Mouse (Mus musculus): ENCODE measurements around the gene Ralgps1. TPM values are rescaled to one million over a fixed set of nuclear protein-coding genes. Genes with fewer than 3 reads are reported as not detected.

Ralgps1 gene
- polyA plus RNA-seq (2015; fragmentation: Nextera tagmentation; extraction: Ambion mirVana): 47.6 and 53.1 TPM in 2 replicates

DNA sequence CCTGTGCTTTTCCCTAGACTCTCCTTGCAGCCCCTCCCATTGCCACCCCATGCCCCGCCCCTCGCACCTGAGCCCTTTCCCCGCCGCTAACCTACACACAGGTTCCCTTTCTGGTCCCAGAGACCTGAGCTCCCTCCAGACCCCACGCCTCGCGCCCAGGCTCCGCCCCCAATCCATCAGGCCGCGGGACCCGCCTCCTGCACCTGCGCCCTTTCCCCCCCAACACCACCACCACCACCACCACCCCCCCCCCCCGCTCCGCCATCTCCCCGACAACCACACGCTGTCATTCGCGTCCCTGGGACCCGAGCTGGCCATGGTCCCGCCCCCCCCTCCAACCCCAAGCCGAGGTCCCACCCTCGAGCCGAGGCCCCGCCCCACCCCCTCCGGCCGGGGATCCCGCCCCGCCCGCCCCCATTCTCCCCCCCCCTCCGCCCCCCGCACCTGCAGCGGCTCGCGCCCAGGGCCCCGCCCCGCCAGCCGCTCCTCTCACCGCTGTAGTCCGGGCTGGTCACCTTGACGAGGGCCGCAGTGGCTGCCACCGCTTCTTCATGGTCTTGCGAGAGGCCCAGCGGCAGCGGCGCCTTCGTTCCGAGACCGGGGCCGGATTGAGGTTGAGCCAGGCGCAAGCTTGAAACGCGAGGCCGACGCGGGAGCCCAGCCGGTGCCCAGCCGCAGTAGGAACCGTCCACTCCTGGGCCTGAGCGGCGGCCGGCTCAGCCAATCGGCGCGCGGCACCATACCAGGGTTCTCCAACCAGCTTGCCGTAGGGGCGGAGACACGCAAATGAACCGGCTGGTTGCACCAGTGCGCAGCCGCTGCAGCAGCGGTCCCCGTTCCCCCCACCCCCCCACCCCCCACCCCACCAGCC is at the start of gene Ralgps1:
Gene Ralgps1, minus strand, starts transcription at position 710 of the 871 bp plus-strand sequence.
- peak; percentile 99 for ATAC-seq (replicated peaks)
- H3K9ac ChIP-seq: peak within 1 kb of the TSS; percentile 62
- H3K4me3 ChIP-seq: peak within 1 kb of the TSS; percentile 52
- no peaks in the 10 kb centered on the region for H3K9me3 ChIP-seq
- H3K27ac ChIP-seq: peak within 1 kb of the TSS; percentile 97
- no peaks in the 10 kb centered on the region for H3K27me3 ChIP-seq (replicated peaks)
- no peaks in the 10 kb centered on the region for H3K36me3 ChIP-seq (replicated peaks)
- WGBS: 0% methylated on average over 49 of the region's 74 CpGs
- peak within 1 kb of the TSS; percentile 73 for H3K4me2 ChIP-seq
- H3K4me1 ChIP-seq: peaks cover 27% of the 10 kb centered on the region

DNA sequence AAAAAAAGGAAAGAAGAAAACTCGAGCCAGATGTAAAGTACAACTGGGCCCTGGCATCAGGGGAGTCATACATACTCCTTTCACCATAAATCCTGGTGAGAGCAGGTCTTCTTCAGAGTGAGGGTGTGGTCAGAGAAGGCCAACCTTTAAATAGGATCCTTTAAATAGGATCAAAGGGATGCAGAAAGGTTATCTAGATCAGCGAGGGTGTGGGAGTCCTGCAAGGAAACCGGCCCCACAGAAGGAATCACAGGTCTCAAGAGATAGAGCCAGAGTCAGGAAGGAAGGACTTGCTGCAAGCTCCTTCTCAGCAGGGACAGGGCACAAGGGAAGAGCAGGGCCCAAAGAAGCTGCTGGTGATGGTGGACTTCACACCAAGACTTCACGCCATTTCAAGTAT is 46.2 kb upstream of the Ralgps1 start:
- no peak for ATAC-seq (replicated peaks)
- H3K27ac ChIP-seq: no peak overlapping the region
- 84% methylated on average over 4 of the region's 4 CpGs for WGBS
- no peak overlapping the region for H3K4me3 ChIP-seq
- no peaks in the 10 kb centered on the region for H3K27me3 ChIP-seq (replicated peaks)
- no peak overlapping the region for H3K4me2 ChIP-seq
- no peaks in the 10 kb centered on the region for H3K36me3 ChIP-seq (replicated peaks)
- no peak overlapping the region for H3K9ac ChIP-seq
- no peaks in the 10 kb centered on the region for H3K4me1 ChIP-seq
- no peaks in the 10 kb centered on the region for H3K9me3 ChIP-seq

DNA sequence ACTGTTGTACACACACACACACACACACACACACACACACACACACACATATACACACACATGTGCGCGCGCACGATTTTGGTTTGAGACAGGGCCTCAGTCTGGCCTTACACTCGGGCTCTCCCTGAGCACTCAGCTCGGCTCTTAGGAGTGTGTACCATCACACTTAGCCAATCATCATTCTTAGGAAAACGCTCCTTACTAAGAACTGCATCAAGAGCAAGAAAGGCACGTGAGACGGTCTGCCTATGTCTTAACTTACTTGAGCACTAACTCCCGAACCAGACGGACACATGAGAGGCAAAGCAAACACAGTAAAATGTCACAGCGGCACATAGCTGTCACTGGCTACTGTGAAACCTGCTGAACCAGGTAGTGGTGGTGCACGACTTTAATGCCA is 42.7 kb upstream of the Ralgps1 start:
- no peak overlapping the region for H3K4me3 ChIP-seq
- 92% methylated on average over 13 of the region's 13 CpGs for WGBS

DNA sequence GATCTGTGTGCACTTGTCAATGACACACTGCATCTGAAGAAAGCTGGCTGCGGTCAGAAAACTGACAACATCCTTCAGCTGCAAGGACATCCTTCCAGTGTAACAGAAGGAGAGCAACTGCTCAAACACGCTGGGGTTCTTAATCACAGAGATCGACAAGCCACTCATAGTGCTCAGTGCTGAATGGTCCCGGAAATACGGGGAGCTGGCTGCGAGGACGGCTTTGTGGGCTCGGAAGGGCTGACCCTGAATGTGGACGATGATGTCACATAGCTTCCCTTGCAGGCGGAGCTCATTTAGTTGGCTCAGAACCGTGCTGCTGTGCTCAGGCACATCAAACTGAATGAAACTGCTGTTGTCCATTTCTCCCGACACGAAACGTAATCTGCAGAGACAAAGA is 40.8 kb upstream of the Ralgps1 start:
- Histone ChIP-seq H3K27me3 (replicated peaks) (no peaks in the 10 kb centered on the region), H3K9ac (no peak overlapping the region), H3K36me3 (replicated peaks) (peaks cover 7% of the 10 kb centered on the region), H3K4me2 (no peak overlapping the region), H3K4me1 (no peaks in the 10 kb centered on the region), H3K27ac (no peak overlapping the region), H3K9me3 (no peaks in the 10 kb centered on the region), H3K4me3 (no peak overlapping the region)
- 83% methylated on average over 14 of the region's 14 CpGs for WGBS
- no peak for ATAC-seq (replicated peaks)

More for the DNA sequence above, 42.7 kb upstream of the Ralgps1 start:
- ATAC-seq (replicated peaks): no peak
- Histone ChIP-seq H3K9me3 (no peaks in the 10 kb centered on the region), H3K27me3 (replicated peaks) (no peaks in the 10 kb centered on the region), H3K36me3 (replicated peaks) (peaks cover 7% of the 10 kb centered on the region), H3K27ac (no peak overlapping the region), H3K4me2 (no peak overlapping the region), H3K4me1 (no peaks in the 10 kb centered on the region), H3K9ac (no peak overlapping the region)

DNA sequence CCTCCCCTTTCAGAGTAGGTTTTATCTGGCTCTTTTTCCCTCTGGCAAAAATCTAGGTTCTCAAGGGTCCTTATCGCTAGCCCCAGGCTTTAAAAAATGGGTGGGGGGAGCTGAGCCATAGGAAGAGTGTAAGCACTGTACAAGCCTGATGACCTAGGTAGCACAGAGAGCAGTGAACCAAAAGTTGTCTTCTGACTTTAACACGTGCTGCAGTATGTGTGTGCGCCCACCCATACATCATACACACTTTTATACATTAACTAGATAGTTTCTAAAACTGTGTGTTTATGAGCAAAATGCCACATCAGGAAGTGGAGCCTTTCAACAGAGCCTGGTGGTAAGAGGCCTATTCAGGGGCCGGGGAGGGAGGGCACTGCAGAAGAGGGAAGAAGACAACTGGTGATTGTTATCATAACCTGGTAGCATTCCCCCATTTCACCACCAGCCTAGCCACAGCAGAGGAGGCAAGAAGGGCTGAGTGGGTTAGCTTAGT is 32.3 kb upstream of the Ralgps1 start:
- no peak overlapping the region for H3K9ac ChIP-seq
- no peaks in the 10 kb centered on the region for H3K36me3 ChIP-seq (replicated peaks)
- H3K4me1 ChIP-seq: no peaks in the 10 kb centered on the region
- no peak overlapping the region for H3K4me2 ChIP-seq
- H3K4me3 ChIP-seq: no peak overlapping the region
- 90% methylated on average over 4 of the region's 4 CpGs for WGBS
- H3K27ac ChIP-seq: no peak overlapping the region
- no peaks in the 10 kb centered on the region for H3K27me3 ChIP-seq (replicated peaks)
- no peaks in the 10 kb centered on the region for H3K9me3 ChIP-seq
- no peak for ATAC-seq (replicated peaks)

DNA sequence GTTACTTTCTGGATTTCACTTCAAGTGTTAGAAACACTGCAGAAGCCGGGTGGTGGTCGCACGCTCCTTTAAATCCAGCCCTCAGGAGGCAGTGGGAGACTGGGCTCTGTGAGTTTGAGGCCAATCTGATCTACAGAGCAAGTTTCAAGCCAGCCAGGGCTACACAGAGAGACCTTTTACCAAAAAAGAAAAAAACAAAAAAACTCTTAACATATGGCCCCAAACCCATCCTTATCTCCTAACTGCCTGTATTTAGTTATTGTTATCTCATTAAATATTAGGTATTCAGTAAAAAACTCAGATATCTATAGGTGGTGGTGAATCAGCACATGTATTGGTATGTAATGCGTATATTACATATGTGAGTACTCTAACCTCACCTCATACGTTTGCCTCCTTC is 31.4 kb upstream of the Ralgps1 start:
- WGBS: 66% methylated on average over 5 of the region's 5 CpGs
- Histone ChIP-seq H3K4me1 (no peaks in the 10 kb centered on the region), H3K27ac (no peak overlapping the region), H3K4me2 (no peak overlapping the region), H3K4me3 (no peak overlapping the region), H3K27me3 (replicated peaks) (no peaks in the 10 kb centered on the region), H3K9me3 (no peaks in the 10 kb centered on the region), H3K36me3 (replicated peaks) (no peaks in the 10 kb centered on the region), H3K9ac (no peak overlapping the region)
- no peak for ATAC-seq (replicated peaks)

DNA sequence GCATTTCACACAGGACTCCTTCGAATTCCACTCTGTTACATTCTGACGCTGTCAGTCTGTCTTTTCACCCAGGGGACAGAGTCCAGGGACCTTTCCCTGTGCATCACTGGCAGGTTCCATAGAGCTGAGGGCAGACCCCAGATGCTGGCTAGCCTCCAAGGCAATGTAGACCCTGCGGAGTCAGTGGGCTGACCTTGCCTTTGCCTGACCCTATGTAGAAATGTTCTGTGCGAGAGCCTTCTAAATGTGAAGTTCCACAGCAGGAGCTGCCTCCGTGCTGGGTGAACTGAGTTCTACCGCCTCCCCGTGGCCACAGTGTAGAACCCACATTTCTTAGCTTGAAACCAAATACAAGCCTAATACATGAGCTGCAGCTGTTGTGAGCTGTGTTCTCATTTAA is 30.9 kb upstream of the Ralgps1 start:
- no peaks in the 10 kb centered on the region for H3K9me3 ChIP-seq
- 29% methylated on average over 7 of the region's 7 CpGs for whole genome bisulfite sequencing
- no peaks in the 10 kb centered on the region for H3K36me3 ChIP-seq (replicated peaks)
- H3K4me3 ChIP-seq: no peak overlapping the region
- no peak overlapping the region for H3K9ac ChIP-seq
- H3K27ac ChIP-seq: no peak overlapping the region
- H3K27me3 ChIP-seq (replicated peaks): no peaks in the 10 kb centered on the region
- no peak for ATAC-seq (replicated peaks)
- H3K4me1 ChIP-seq: no peaks in the 10 kb centered on the region
- H3K4me2 ChIP-seq: no peak overlapping the region

DNA sequence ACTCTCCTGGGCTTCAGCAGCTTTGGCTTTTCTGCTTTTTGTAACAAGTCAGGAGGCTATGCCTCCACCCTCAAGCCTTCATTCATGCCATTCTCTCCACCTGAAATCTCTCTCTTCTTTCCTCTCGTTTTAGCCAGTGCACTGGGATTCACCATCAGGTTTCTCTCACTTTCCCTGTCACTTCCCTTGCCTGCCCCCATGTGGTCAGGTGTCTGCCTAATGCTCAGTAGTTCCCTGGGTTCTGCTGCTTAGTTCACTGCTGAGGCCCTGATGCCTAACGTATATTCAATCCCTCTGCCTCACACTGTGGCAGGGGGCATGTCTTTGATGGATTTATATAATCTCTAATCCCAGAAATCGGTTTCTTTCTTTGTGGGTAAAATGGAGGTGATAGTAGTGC is 29.9 kb upstream of the Ralgps1 start:
- ATAC-seq (replicated peaks): no peak
- Histone ChIP-seq H3K27ac (no peak overlapping the region), H3K4me1 (no peaks in the 10 kb centered on the region), H3K9ac (no peak overlapping the region), H3K27me3 (replicated peaks) (no peaks in the 10 kb centered on the region), H3K36me3 (replicated peaks) (no peaks in the 10 kb centered on the region), H3K4me3 (no peak overlapping the region), H3K9me3 (no peaks in the 10 kb centered on the region), H3K4me2 (no peak overlapping the region)
- 21% methylated on average over 3 of the region's 3 CpGs for WGBS

DNA sequence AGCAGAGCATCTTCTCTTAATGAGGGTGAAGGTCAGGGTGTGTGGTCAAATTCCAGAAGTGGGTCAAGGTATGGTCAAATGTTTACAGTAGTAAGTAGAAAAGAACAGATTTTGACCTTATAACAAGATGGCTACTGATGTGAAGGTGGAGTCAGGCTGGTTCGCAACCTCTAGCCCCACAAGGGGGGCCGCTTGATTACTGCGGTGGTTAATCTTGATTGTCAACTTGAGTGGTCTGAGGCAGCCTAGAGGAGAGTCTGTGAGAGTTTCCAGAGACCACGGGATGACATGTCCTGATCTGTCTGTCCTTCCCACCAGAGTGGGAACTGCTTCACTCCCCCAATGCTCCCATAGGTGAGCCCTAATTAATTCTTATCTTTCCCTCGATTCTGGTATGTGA is 29.3 kb upstream of the Ralgps1 start:
- 87% methylated on average over 5 of the region's 5 CpGs for WGBS
- no peak for ATAC-seq (replicated peaks)

DNA sequence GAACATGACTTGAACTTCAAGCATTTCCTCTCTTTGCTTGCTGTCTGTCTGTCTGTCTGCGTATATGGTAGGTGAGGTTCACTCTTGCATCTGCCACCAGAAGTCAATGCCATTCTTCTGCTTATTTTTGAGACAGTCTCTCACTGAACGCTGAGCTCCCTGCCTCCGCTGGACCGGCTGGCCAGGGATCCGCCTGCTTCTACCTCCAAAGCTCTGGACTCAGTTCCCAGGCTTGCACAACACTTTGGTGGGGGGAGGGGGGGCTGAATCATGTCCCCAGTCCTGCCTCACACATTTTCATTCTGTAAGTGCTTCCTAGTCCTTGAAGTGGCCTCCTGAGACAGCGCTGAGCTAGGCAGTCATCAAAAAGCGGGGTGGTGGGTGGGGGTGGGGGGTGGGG is 27.8 kb upstream of the Ralgps1 start:
- Histone ChIP-seq H3K4me3 (no peak overlapping the region), H3K27me3 (replicated peaks) (no peaks in the 10 kb centered on the region), H3K4me1 (no peaks in the 10 kb centered on the region), H3K9me3 (no peaks in the 10 kb centered on the region), H3K4me2 (no peak overlapping the region), H3K36me3 (replicated peaks) (no peaks in the 10 kb centered on the region), H3K9ac (no peak overlapping the region), H3K27ac (no peak overlapping the region)
- ATAC-seq (replicated peaks): no peak
- WGBS: 83% methylated on average over 7 of the region's 7 CpGs

More for the DNA sequence above, 29.3 kb upstream of the Ralgps1 start:
- no peak overlapping the region for H3K27ac ChIP-seq
- H3K4me2 ChIP-seq: no peak overlapping the region
- H3K36me3 ChIP-seq (replicated peaks): no peaks in the 10 kb centered on the region
- no peaks in the 10 kb centered on the region for H3K9me3 ChIP-seq
- H3K27me3 ChIP-seq (replicated peaks): no peaks in the 10 kb centered on the region
- no peak overlapping the region for H3K4me3 ChIP-seq
- H3K9ac ChIP-seq: no peak overlapping the region
- H3K4me1 ChIP-seq: no peaks in the 10 kb centered on the region

DNA sequence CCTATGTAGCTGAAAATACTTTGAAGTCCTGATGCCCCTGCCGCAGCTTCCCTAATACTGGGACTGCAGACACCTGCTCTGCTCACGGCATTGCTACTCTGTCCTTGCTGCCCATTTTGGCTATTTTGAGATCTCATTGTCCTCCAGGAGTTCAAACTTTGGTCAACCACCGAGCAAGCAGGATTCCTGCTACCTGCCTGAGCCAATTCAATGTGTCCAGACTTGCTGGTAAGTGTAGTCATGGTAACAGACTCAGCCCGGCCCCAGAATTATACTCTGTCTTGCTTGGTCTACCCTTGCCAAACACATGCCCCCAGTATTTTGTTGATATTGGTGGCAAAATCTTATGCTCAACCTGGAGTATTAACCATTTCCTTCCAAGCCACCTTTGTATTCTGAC is 25.8 kb upstream of the Ralgps1 start:
- H3K27ac ChIP-seq: no peak overlapping the region
- no peaks in the 10 kb centered on the region for H3K36me3 ChIP-seq (replicated peaks)
- H3K4me1 ChIP-seq: no peaks in the 10 kb centered on the region
- H3K9me3 ChIP-seq: no peaks in the 10 kb centered on the region
- no peak overlapping the region for H3K9ac ChIP-seq
- H3K27me3 ChIP-seq (replicated peaks): no peaks in the 10 kb centered on the region
- ATAC-seq (replicated peaks): no peak
- no peak overlapping the region for H3K4me3 ChIP-seq
- WGBS: 79% methylated on average over 4 of the region's 4 CpGs
- no peak overlapping the region for H3K4me2 ChIP-seq

DNA sequence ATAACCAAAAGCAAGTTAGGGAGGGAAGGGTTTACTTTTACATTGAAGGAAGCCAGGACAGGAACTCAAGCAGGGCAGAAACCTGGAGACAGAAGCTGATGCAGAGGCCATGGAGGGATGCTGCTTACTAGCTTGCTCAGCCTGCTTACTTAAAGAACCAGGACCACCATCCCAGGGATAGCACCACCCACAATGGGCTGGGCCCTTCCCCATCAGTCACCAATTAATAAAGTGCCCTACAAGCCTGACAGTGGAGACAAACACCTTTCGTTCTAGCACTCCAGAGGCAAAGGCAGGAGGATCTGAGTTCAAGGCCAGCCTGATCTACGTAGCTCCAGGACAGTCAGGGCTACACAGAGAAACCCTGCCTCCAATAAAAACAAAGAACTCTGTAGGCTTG is 23.8 kb upstream of the Ralgps1 start:
- 90% methylated on average over 2 of the region's 2 CpGs for WGBS
- no peak overlapping the region for H3K27ac ChIP-seq
- no peak for ATAC-seq (replicated peaks)
- H3K9me3 ChIP-seq: no peaks in the 10 kb centered on the region
- no peak overlapping the region for H3K4me2 ChIP-seq
- H3K4me1 ChIP-seq: no peaks in the 10 kb centered on the region
- H3K27me3 ChIP-seq (replicated peaks): no peaks in the 10 kb centered on the region
- no peaks in the 10 kb centered on the region for H3K36me3 ChIP-seq (replicated peaks)
- no peak overlapping the region for H3K4me3 ChIP-seq
- no peak overlapping the region for H3K9ac ChIP-seq
